Mouse (Mus musculus) adrenal gland, adult (tissue): ENCODE results near the gene Ccl4.

Experiments used
- DNase-seq, 2 experiments: peaks; one replicate each; pipeline ENCODE4 v3.0.0; 2022 to 2023; ENCODE audit warnings: low spot score in 1 of 2; ENCODE audit not compliant: inconsistent age in 2 of 2

Gene Ccl4

GRCm38 (mm10) chr11:83662204-83662603, at the start of gene Ccl4:
Ccl4 (plus strand) TSS chr11:83662584.
- DNase-seq, result no peak

GRCm38 (mm10) chr11:83616586-83616985, 45.8 kb upstream of the Ccl4 start:
- no peak for DNase-seq

- no peak for DNase-seq
These were observed 44.1 kb upstream of the Ccl4 start for GRCm38 (mm10) chr11:83618238-83618637.

- DNase-seq, result no peak
These were observed 43.3 kb upstream of the Ccl4 start for GRCm38 (mm10) chr11:83619037-83619436.

GRCm38 (mm10) chr11:83623586-83623985, 38.8 kb upstream of the Ccl4 start:
- no peak for DNase-seq

- no peak for DNase-seq
These were observed 33.6 kb upstream of the Ccl4 start for GRCm38 (mm10) chr11:83628808-83629207.

GRCm38 (mm10) chr11:83630630-83631029, 31.8 kb upstream of the Ccl4 start:
- no peak for DNase-seq

- no peak for DNase-seq
These were observed 31.3 kb upstream of the Ccl4 start for GRCm38 (mm10) chr11:83631065-83631464.

GRCm38 (mm10) chr11:83632744-83633143, 29.6 kb upstream of the Ccl4 start:
- no peak for DNase-seq

- DNase-seq, result no peak
These were observed 28.0 kb upstream of the Ccl4 start for GRCm38 (mm10) chr11:83634425-83634824.

GRCm38 (mm10) chr11:83634898-83635297, 27.5 kb upstream of the Ccl4 start:
- DNase-seq, result no peak

GRCm38 (mm10) chr11:83636742-83637235, 25.6 kb upstream of the Ccl4 start:
- DNase-seq, result no peak

- DNase-seq, result no peak
These were observed 23.4 kb upstream of the Ccl4 start for GRCm38 (mm10) chr11:83638934-83639333.

GRCm38 (mm10) chr11:83639533-83639932, 22.9 kb upstream of the Ccl4 start:
- DNase-seq, result peak in 1 of 2 experiments; percentile 34

GRCm38 (mm10) chr11:83640141-83640540, 22.2 kb upstream of the Ccl4 start:
- no peak for DNase-seq

- DNase-seq, result no peak
These were observed 21.2 kb upstream of the Ccl4 start for GRCm38 (mm10) chr11:83641216-83641615.

GRCm38 (mm10) chr11:83645521-83645920, 16.9 kb upstream of the Ccl4 start, which contains the start of gene Rpl9-ps1:
Rpl9-ps1 (minus strand) TSS chr11:83645621.
- DNase-seq, result no peak

- DNase-seq, result no peak
These were observed 15.8 kb upstream of the Ccl4 start for GRCm38 (mm10) chr11:83646356-83647149.

- DNase-seq, result peak in 1 of 2 experiments; percentile 29
These were observed 13.0 kb upstream of the Ccl4 start, which contains the start of gene Ccl3 for GRCm38 (mm10) chr11:83649305-83649841. Ccl3 (minus strand) TSS chr11:83649355.

GRCm38 (mm10) chr11:83654606-83655005, 7.8 kb upstream of the Ccl4 start:
- no peak for DNase-seq

- peak in 1 of 2 experiments; percentile 13 for DNase-seq
These were observed 4.9 kb upstream of the Ccl4 start for GRCm38 (mm10) chr11:83657508-83657907.

- peak in 1 of 2 experiments; percentile 19 for DNase-seq
These were observed 3.6 kb upstream of the Ccl4 start for GRCm38 (mm10) chr11:83658797-83659196.
